Mouse (Mus musculus) C2C12 (cell line): ENCODE results near the gene Ccdc121. TPM values are rescaled to one million over a fixed set of nuclear protein-coding genes. Genes with fewer than 3 reads are reported as not detected.
"Not testable (repeated sequence)": the region's sequence is repeated elsewhere in the genome, so short reads cannot be mapped to it uniquely, and the experiment has no call there.

ENCODE experiments used
- H3K27me3 ChIP-seq: one replicate; pipeline ENCODE4 v1.6.1; 2011; ENCODE audit not compliant: control insufficient read depth, insufficient read depth, insufficient read length
- H3K36me3 ChIP-seq: one replicate; pipeline ENCODE4 v1.6.1; 2011; ENCODE audit not compliant: control insufficient read depth, insufficient read depth
- H3K4me3 ChIP-seq: one replicate; pipeline ENCODE4 v1.5.1; 2011; ENCODE audit warnings: mild to moderate bottlenecking, control low read depth; ENCODE audit not compliant: poor library complexity, insufficient read depth, severe bottlenecking
- H3K79me2 ChIP-seq: one replicate; pipeline ENCODE4 v1.6.1; 2011; ENCODE audit not compliant: control insufficient read depth, insufficient read depth
- H3K79me3 ChIP-seq: one replicate; pipeline ENCODE4 v1.6.1; 2011; ENCODE audit warnings: low read depth, control low read depth
- H3ac ChIP-seq: one replicate; pipeline ENCODE3; 2011; ENCODE audit warnings: low read depth; ENCODE audit not compliant: control insufficient read depth, insufficient read length
- CEBPB ChIP-seq: IDR thresholded peaks from one replicate; pipeline ENCODE4 v1.6.1; 2011; ENCODE audit warnings: low read depth, mild to moderate bottlenecking, control low read depth, moderate library complexity
- CTCF ChIP-seq: IDR thresholded peaks from one replicate; pipeline ENCODE4 v1.5.1; 2011; ENCODE audit not compliant: control insufficient read depth, insufficient read depth, insufficient read length
- FOSL1 ChIP-seq: IDR thresholded peaks from one replicate; pipeline ENCODE4 v1.8.0; 2011; ENCODE audit warnings: mild to moderate bottlenecking, low read length; ENCODE audit not compliant: poor library complexity, insufficient read depth, severe bottlenecking
- MAX ChIP-seq: IDR thresholded peaks from one replicate; pipeline ENCODE4 v1.6.1; 2011; ENCODE audit warnings: mild to moderate bottlenecking, control low read depth
- MYOD1 ChIP-seq: IDR thresholded peaks from one replicate; pipeline ENCODE4 v1.6.1; 2011; ENCODE audit warnings: low read depth; ENCODE audit not compliant: control insufficient read depth, insufficient read length
- MYOG ChIP-seq: IDR thresholded peaks from one replicate; pipeline ENCODE4 v1.6.1; 2011; ENCODE audit not compliant: control insufficient read depth, insufficient read length; ENCODE audit errors: extremely low read depth
- USF1 ChIP-seq: IDR thresholded peaks from one replicate; pipeline ENCODE4 v1.6.1; 2011; ENCODE audit warnings: low read depth, mild to moderate bottlenecking, control low read depth, moderate library complexity
- polyA plus RNA-seq: library from polyadenylated mRNA; unstranded; fragments of >200 nt; fragmentation: generic; extraction: Trizol; gene quantifications from one replicate; pipeline ENCODE4 v1.2.1, GENCODE M21; 2012; ENCODE audit warnings: missing spikeins

Ccdc121 gene
- polyA plus RNA-seq, 1 experiment: not detected

DNA sequence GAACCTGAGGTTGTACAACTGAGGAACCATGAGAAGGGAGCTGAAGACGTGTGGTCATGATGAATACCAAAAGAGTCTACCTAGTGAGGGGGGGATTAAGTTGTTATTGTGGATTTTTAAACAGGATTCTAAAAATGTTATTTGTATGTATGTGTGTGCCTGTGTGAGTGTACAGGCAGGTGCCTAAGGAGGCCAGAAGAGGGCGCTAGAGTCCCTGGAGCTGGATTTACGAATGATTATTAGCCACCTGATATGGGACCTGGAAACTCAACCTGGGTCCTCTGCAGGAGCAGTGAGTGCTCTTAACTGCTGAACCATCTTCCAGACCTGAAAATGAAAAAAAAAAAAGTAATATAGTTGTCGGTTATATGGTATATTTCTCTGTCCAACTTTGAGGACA, 7.9 kb upstream of the Ccdc121 start:
- H3K36me3 ChIP-seq: no peaks in the 10 kb centered on the region
- H3K79me3 ChIP-seq: no peaks in the 10 kb centered on the region
- TF ChIP-seq USF1: no peak
- no peak for TF ChIP-seq FOSL1
- no peak for TF ChIP-seq MAX
- no peak for TF ChIP-seq MYOG
- no peak for TF ChIP-seq MYOD1
- no peak for TF ChIP-seq CEBPB
- TF ChIP-seq CTCF: no peak

DNA sequence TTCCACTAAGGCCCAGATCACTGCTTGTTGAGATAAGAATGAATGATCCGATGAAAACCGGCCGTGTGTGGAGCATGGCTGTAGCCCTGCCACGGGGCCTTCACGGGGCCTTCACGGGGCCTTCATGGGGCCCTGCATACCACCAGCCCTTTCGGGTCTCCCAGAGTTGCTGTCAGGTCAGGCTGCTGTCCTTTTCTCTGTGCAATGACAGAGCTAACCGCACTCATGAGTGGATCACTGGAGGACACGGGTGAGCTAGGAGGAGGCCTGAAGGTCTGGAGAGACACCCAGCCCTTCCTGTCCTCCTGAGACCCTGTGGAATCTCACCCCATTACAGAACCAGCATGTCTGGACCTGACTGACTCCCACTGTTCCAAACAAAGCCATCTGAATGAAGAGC, 6.8 kb upstream of the Ccdc121 start:
- Histone ChIP-seq H3K79me3 (no peaks in the 10 kb centered on the region), H3K4me3 (no peak overlapping the region), H3K79me2 (no peaks in the 10 kb centered on the region), H3K36me3 (no peaks in the 10 kb centered on the region), H3ac (no peak overlapping the region), H3K27me3 (no peaks in the 10 kb centered on the region)
- no peak for TF ChIP-seq MYOG
- no peak for TF ChIP-seq MAX
- no peak for TF ChIP-seq USF1
- TF ChIP-seq CTCF: no peak
- no peak for TF ChIP-seq CEBPB
- TF ChIP-seq MYOD1: no peak
- no peak for TF ChIP-seq FOSL1

More for the DNA sequence above, 7.9 kb upstream of the Ccdc121 start:
- H3K4me3 ChIP-seq: no peak overlapping the region
- H3K27me3 ChIP-seq: no peaks in the 10 kb centered on the region
- no peaks in the 10 kb centered on the region for H3K79me2 ChIP-seq
- no peak overlapping the region for H3ac ChIP-seq

DNA sequence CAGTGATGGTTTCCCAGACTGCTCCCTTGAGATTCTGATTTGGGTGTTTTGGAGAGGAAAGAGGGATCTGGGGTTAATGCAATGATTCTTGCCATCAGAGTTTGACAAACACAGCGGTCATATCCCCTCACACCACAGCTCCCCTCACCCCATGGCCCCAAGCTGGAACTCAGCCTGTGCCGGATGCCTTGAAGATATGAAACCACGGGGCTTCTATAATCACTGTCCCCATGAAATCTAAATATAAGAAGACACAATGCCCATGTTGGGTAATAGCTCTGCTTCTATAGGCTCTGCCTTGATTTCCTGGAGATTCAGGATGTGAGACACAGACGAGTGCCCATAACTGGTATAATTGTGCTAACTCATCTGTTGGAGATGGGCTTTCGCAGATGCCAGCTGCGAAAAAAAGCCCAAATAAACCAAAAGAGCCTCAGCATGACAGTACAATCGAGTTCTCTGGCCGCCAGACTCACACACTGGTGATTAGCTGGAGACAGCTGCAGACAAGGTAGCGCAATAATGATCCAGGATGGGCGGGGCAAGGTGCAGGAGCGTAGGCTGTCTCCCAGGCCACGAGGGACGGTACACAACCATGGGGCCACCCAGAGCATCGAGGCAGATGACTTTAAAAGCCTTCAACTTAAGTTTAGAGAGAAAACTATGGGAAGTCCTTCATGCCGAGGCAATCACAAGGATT, 1.3 kb upstream of the Ccdc121 start:
- no peaks in the 10 kb centered on the region for H3K27me3 ChIP-seq
- H3K36me3 ChIP-seq: no peaks in the 10 kb centered on the region
- H3ac ChIP-seq: no peak overlapping the region
- H3K79me3 ChIP-seq: no peaks in the 10 kb centered on the region
- no peaks in the 10 kb centered on the region for H3K79me2 ChIP-seq
- TF ChIP-seq MYOD1 (peak; percentile 36), MYOG (no peak)
- no peak overlapping the region for H3K4me3 ChIP-seq

DNA sequence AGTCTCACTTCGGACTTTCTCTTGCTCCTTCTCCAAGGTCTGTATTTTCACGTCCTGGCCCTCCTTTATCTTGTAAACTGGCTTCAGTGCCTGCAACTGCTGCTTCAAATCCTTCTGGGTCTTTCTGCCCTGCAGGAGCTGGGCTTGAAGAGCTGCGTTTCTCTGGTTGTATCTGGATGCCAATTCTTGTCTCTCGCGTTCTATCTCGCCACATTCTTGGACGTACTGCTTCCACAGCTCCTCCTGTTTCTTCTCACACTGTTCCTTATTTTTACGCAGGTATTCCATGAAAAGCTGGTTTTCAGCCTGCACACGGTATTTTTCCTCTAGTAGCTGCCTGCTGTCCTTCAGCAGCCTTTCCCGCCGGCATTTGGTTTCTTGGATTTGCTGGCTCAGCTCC, 396 bp downstream of the Ccdc121 start:
- not testable (repeated sequence) for H3K27me3 ChIP-seq, H3K36me3 ChIP-seq, H3ac ChIP-seq, H3K79me2 ChIP-seq, H3K79me3 ChIP-seq, H3K4me3 ChIP-seq

DNA sequence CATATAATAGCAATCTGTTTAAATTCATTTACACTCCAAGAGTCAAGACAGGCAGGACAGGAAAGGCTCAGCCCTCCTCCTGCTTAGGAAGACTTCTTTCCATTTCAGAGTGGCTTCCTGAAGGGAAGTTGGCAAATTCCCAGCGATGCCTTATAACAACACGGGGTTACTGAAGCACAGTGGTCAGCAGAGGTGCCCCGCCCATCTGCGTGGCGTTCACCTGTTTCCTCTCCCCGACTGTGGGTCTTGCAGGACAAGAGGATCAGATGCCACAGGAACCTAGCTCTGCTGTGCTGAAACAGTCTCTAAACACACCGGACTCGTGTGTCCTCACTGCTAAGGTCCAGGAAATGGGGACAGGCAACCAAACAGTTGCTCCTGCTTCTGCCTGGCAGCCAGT, 5.9 kb downstream of the Ccdc121 start:
- H3ac ChIP-seq: no peak overlapping the region
- no peaks in the 10 kb centered on the region for H3K79me3 ChIP-seq
- TF ChIP-seq CEBPB: no peak
- TF ChIP-seq USF1: no peak
- no peak for TF ChIP-seq FOSL1
- TF ChIP-seq CTCF: no peak
- TF ChIP-seq MYOD1: no peak
- TF ChIP-seq MYOG: no peak
- TF ChIP-seq MAX: no peak
- H3K79me2 ChIP-seq: no peaks in the 10 kb centered on the region
- no peak overlapping the region for H3K4me3 ChIP-seq
- H3K27me3 ChIP-seq: no peaks in the 10 kb centered on the region
- no peaks in the 10 kb centered on the region for H3K36me3 ChIP-seq

DNA sequence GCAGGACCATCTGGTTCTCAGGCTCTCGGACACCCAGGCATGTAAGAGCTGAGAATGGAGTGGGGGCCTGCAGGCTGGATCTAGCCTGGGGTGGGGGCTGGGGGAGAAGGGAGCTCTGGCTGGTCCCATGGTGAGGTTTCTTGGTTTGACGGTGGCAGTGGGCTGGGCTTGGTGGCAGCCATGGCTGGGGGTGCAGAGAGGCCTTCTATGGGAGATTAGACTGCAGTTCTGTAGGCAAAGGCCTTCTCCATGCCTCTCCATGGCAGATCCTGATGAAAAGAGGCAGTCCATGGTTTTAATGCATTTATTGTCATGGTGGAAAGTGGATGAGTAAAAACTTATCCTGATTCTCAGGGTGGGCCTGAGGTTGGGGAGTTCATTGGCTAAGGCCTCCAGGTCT, 7.8 kb downstream of the Ccdc121 start:
- no peak overlapping the region for H3ac ChIP-seq
- H3K79me2 ChIP-seq: no peaks in the 10 kb centered on the region
- H3K36me3 ChIP-seq: no peaks in the 10 kb centered on the region
- no peaks in the 10 kb centered on the region for H3K27me3 ChIP-seq
- H3K79me3 ChIP-seq: no peaks in the 10 kb centered on the region
- H3K4me3 ChIP-seq: no peak overlapping the region
- TF ChIP-seq MAX (no peak), MYOD1 (no peak), CTCF (no peak), FOSL1 (no peak), USF1 (no peak), CEBPB (no peak), MYOG (no peak)
